Mouse (Mus musculus) hindbrain, embryonic 15.5 days (tissue): ENCODE data around the gene Hdhd5. TPM values are rescaled to one million over a fixed set of nuclear protein-coding genes. Genes with fewer than 3 reads are reported as not detected.

Source experiments
- ATAC-seq: fragments of 200-750 bp; cut with Nextera tagmentation; 2 replicates; pipeline ENCODE4 v1.8.0; 2017; ENCODE audit warnings: low read depth, moderate number of reproducible peaks, moderate TSS enrichment; ENCODE audit not compliant: low FRiP score
- H3K27ac ChIP-seq: fragments of 300-500 bp; sonication (generic); replicated peaks from 2 replicates; pipeline ENCODE4 v1.5.1; 2015; ENCODE audit warnings: mild to moderate bottlenecking, inconsistent platforms
- H3K27me3 ChIP-seq: fragments of 300-500 bp; sonication (generic); 2 replicates; pipeline ENCODE4 v1.6.1; 2015; ENCODE audit warnings: control low read depth, inconsistent platforms
- H3K36me3 ChIP-seq: fragments of 300-500 bp; sonication (generic); 2 replicates; pipeline ENCODE4 v1.6.1; 2015; ENCODE audit warnings: control low read depth, inconsistent platforms
- H3K4me1 ChIP-seq: fragments of 300-500 bp; sonication (generic); replicated peaks from 2 replicates; pipeline ENCODE4 v1.6.1; 2015; ENCODE audit warnings: control low read depth, inconsistent platforms
- H3K4me2 ChIP-seq: fragments of 300-500 bp; sonication (generic); 2 replicates; pipeline ENCODE4 v1.6.1; 2015; ENCODE audit warnings: moderate library complexity, mild to moderate bottlenecking, inconsistent platforms
- H3K4me3 ChIP-seq: fragments of 300-500 bp; sonication (generic); 2 replicates; pipeline ENCODE4 v1.5.1; 2015; ENCODE audit warnings: mild to moderate bottlenecking, inconsistent platforms
- H3K9ac ChIP-seq: fragments of 300-500 bp; sonication (generic); 2 replicates; pipeline ENCODE4 v1.6.1; 2015; ENCODE audit warnings: inconsistent platforms
- H3K9me3 ChIP-seq: fragments of 300-500 bp; sonication (generic); 2 replicates; pipeline ENCODE4 v1.6.1; 2016; ENCODE audit warnings: control low read depth, inconsistent platforms
- WGBS: fragments of 180-500 bp; shearing (Covaris S2); methylation state at CpG from one replicate; pipeline ENCODE4 v1.1.7; 2015; 5-methylcytosine and 5-hydroxymethylcytosine counted together
- polyA plus RNA-seq: library from polyadenylated mRNA; unstranded; fragments of >200 nt; fragmentation: Nextera tagmentation; extraction: Ambion mirVana; gene quantifications from 2 replicates; pipeline ENCODE4 v1.2.1, GENCODE M21; 2015

The Hdhd5 gene
- polyA plus RNA-seq, result 15.4 and 15.6 TPM in 2 replicates

DNA sequence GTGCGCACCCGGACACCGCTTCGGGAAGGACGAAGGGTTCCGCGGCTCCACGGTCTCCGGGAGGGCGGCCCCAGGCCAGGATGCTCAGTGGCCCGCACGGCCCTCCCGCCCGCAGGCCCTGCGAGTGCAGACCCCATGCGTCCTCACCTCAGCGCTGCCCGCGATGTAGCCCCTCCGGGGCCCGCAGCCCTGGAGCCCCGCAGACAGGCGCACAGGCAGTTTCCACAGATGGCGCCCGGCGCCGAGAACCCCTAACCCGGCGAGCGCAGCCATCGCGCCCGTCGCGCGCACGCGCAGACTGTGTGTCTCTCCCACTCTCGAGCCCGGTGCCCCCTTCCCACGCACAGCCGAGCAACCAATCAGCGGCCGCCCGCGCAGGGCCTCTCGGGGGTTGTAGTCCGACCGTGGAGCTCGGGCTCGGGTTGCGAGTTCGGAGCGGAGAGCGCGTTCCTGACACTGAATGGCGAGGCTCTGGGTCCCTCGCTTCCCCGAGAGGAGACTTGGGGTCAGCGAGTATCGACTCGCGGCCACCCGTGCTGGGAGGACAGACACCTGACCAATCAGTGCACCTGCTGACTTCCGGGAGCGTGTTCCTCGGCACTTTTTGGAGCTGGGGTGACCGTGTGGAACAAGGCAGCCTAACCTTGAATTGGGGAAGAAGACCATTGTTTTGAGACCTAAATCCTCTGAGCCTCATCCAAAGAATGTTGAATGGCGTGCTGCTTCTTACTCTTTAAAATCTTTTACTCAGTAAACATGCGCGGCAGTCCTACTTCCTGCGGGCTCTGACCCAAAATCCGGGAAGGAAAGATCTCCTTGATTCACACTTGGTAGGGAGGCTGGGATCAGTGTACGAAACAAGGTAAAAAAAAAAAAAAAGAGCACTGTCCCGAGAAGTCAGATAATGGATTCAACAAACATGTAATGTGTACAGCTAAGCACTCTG, at the start of gene Hdhd5:
Gene Hdhd5, minus strand, starts transcription at position 300 of the 946 bp plus-strand sequence.
- Histone ChIP-seq H3K9ac (peak within 1 kb of the TSS; percentile 85), H3K27ac (peak within 1 kb of the TSS; percentile 72), H3K4me3 (peak within 1 kb of the TSS; percentile 78), H3K9me3 (no peaks in the 10 kb centered on the region), H3K4me2 (peak within 1 kb of the TSS; percentile 64), H3K4me1 (peaks cover 35% of the 10 kb centered on the region), H3K27me3 (no peaks in the 10 kb centered on the region), H3K36me3 (no peaks in the 10 kb centered on the region)
- WGBS, result under 1% methylated on average over 75 of the region's 75 CpGs
- ATAC-seq, result peak; percentile 99

DNA sequence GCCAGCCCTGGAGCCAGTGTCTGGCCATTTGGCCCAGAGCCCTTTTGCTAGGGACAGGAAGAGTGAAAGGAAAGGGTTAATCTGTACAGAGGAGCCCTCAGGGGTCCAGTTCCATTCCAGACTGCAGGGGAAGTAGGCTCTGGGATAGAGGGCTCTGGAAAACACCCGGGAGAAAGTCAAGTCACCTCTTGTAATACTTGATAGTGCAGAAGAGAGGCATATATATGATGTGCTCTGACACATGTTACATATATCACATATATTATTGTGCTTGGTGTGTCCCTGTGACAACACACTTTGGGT, 49.5 kb upstream of the Hdhd5 start:
- Histone ChIP-seq H3K9me3 (no peaks in the 10 kb centered on the region), H3K4me3 (peak overlapping the region; percentile 46), H3K9ac (peak overlapping the region; percentile 20; the same call in 1 of the 2 replicates), H3K27me3 (peaks cover 6% of the 10 kb centered on the region), H3K4me2 (peak overlapping the region; percentile 76), H3K36me3 (no peaks in the 10 kb centered on the region), H3K27ac (peak overlapping the region; percentile 70; the same call in 1 of the 2 replicates), H3K4me1 (peaks cover 35% of the 10 kb centered on the region)
- peak; percentile 23; the same call in 1 of the 2 replicates for ATAC-seq
- WGBS, result 0% methylated on average over 1 of the region's 1 CpGs

DNA sequence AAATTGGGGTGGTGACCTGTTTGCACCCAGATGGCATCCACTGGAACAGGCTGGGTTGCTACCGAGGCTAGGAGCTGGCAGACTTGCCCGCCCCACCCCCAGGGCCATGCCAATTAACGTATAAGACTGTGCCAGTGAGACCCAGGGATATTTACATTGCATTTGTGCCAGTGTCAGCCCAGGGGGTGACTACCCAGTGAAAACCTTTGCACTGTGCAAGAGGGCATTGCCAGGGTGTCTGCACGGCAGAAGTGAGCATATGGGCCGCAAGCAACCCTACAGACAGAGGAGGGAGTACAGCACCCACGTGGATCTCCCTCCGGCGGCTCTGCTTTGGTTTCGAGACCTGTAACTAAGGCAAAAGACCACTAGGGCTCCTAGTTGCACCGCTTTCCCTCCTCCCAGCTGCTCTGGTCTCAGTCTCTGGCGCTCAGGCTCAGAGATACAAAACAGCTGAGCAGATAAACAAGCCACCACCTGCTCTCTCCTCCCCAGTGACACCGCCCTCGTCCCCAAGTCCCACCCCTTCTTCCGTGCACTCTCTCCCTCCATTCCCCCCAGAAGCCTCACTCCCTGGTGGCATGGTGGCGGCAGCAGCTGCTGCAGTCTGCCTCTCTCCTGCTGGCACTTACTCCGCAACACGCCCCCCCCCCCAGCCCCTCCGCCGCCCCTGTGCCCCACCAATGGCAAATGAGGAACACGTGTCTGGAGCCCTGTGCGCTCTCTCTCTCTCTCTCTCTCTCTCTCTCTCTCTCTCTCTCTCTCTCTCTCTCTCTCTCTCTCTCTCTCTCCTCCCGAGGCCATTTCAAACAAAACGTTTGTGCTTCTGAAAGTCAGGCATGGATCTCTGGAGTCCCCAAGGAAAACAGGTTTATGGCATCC, 49.0 kb upstream of the Hdhd5 start:
- Histone ChIP-seq H3K4me3 (peak overlapping the region; percentile 46), H3K4me2 (peak overlapping the region; percentile 76), H3K27me3 (peaks cover 6% of the 10 kb centered on the region), H3K4me1 (peaks cover 30% of the 10 kb centered on the region), H3K9me3 (no peaks in the 10 kb centered on the region), H3K36me3 (no peaks in the 10 kb centered on the region), H3K27ac (peak overlapping the region; percentile 70), H3K9ac (peak overlapping the region; percentile 20)
- peak; percentile 90 for ATAC-seq
- 1% methylated on average over 21 of the region's 23 CpGs for WGBS

DNA sequence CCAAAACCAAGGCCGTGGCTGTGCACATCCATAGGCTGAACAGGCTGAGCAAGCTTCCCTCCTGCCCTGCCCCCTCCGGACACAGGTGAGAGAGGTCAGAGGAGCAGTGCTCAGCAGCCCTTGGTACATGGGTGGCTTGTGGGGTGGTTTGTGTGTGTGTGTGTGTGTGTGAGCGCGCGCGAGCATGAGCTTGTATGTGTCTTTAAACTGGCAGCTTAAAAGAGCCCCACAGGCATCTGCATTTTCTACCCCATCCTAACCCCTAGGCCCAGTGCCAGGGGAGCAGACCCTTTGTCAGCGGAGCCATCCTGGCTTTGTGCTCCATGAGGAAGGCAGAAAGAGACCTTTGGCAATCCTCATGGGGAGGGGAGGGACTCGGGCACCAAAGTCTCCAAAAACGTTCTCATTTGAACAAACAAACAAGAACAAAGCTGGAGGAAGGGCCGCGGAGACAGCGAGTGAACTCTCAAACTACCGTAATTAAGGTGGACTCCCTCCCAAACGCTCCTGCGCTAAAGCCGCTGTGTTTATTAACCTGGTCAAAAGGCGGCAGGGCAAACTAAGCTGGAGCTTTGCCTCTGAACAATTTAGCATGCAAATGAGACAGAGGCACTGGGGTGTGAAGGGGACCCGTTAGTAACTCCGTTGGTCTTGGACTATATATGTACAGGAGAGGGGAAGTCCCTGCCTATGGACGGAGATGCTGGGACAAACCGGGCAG, 48.2 kb upstream of the Hdhd5 start:
- H3K4me3 ChIP-seq, result peak overlapping the region; percentile 46
- H3K36me3 ChIP-seq, result no peaks in the 10 kb centered on the region
- under 1% methylated on average over 21 of the region's 21 CpGs for WGBS
- ATAC-seq, result no peak
- peaks cover 29% of the 10 kb centered on the region for H3K4me1 ChIP-seq
- peak overlapping the region; percentile 76 for H3K4me2 ChIP-seq
- peak overlapping the region; percentile 70 for H3K27ac ChIP-seq
- no peaks in the 10 kb centered on the region for H3K9me3 ChIP-seq
- peaks cover 6% of the 10 kb centered on the region for H3K27me3 ChIP-seq
- peak overlapping the region; percentile 20 for H3K9ac ChIP-seq

DNA sequence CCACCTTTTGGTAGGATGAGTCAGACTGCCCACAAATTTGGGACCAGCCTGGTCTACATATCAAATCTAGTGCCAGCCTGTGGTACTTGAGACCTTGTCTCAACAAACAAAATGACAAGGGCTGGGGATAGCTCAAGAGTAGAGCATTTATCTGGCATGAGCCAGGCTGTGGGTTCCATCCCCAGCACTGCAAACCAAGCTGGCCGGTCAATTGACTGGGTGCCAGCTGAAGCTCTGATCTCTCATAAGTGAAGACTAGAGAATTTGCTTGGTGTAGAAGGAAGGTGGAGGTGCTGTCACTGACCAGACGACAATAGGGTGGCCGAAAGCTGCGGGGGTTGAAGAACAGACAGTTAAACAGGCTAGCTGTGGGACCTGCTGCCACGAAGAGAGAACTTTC, 47.4 kb upstream of the Hdhd5 start:
- Histone ChIP-seq H3K4me3 (no peak overlapping the region), H3K36me3 (no peaks in the 10 kb centered on the region), H3K9me3 (no peaks in the 10 kb centered on the region), H3K4me2 (peak overlapping the region; percentile 76), H3K27ac (no peak overlapping the region), H3K9ac (no peak overlapping the region), H3K27me3 (peaks cover 6% of the 10 kb centered on the region), H3K4me1 (peaks cover 29% of the 10 kb centered on the region)
- no peak for ATAC-seq
- WGBS, result 48% methylated on average over 5 of the region's 5 CpGs

DNA sequence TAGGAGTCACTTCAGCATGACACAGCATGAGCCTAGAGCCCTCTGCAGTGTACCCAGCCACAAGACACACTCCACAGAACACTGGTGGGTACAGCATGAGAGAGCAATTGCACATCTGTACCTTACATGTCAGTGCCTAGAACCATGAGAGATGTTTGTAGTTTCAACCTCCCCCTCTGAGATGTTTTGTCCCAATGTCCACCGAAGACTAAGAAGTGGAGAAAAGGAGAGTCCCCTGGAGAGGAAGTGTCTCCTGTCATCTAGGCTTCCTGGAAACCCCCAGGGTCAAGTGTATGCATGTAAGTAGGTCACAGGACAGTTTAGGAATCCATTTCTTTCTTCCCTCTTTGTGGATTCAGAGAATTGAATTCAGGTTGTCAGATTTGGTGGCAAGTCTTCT, 41.3 kb upstream of the Hdhd5 start:
- 69% methylated on average over 1 of the region's 1 CpGs for WGBS
- Histone ChIP-seq H3K27me3 (no peaks in the 10 kb centered on the region), H3K4me1 (no peaks in the 10 kb centered on the region), H3K4me2 (no peak overlapping the region), H3K27ac (no peak overlapping the region), H3K9ac (no peak overlapping the region), H3K4me3 (no peak overlapping the region), H3K9me3 (no peaks in the 10 kb centered on the region), H3K36me3 (no peaks in the 10 kb centered on the region)
- ATAC-seq, result no peak

DNA sequence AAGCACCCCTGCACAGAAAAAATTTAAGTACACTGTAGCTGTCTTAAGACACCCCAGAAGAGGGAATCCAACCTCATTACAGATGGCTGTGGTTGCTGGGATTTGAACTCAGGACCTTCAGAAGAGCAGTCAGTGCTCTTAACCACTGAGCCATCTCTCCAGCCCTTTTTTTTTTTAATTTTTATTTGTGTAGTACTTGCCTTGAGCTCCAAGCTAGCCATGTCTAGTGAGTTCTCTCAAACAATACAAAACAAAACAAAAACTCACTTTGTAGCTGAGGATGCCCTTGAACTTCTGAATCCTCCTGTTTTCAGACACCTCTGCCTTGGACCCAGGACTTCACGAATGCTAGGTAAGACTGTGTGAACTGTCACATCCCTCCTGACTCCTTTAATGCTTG, 37.1 kb upstream of the Hdhd5 start:
- 94% methylated on average over 1 of the region's 1 CpGs for WGBS
- no peak for ATAC-seq
- no peak overlapping the region for H3K4me2 ChIP-seq
- no peak overlapping the region for H3K27ac ChIP-seq
- no peaks in the 10 kb centered on the region for H3K36me3 ChIP-seq
- H3K4me3 ChIP-seq, result no peak overlapping the region
- H3K27me3 ChIP-seq, result no peaks in the 10 kb centered on the region
- H3K4me1 ChIP-seq, result no peaks in the 10 kb centered on the region
- H3K9me3 ChIP-seq, result no peaks in the 10 kb centered on the region
- H3K9ac ChIP-seq, result no peak overlapping the region

DNA sequence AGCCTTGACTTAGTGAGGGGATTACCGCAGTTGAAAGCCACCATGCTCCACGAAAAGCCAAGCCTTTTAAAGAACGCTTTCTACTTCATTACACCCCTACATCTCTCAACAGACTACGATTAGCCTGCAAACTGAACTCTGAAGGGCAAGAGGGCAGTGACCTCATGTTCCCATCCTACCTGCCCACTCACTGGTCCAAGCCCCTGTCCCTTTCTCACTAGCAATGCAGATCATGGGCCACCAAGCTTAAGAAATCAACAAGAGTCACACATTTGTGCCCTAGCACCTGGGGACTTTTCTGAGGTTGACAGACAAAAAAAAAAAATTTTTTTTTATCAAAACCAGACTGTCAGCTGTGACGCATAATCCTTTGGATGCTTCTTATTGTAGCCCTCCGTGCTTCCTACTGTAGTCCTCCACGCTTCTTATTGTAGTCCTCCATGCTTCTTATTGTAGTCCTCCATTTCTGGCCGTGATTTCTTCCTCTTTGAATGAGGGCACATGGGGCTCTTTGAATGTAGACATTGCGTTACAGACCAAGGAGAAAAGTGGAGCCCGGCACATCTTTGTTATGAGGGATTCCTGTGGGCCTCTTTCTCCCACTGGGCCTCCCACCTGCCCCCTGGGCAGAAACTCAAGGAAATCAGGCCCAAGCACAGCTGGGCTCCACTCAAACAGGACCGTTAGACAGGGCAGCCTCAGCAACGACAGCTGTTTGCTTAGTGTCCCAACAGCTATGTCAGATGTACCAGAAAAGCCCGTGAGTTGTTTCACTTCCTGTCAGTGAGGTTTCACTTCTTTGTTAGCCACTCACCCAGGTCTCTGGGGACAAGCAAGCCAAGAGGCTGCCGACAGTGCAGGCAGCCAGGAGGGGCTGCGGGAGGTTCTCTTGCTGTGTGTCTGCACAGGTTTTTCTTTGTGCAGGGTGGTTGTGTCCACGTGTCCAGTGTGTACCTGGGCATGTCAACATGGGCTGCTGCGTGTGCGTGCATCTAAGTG, 36.1 kb upstream of the Hdhd5 start:
- Histone ChIP-seq H3K27ac (no peak overlapping the region), H3K27me3 (no peaks in the 10 kb centered on the region), H3K9ac (no peak overlapping the region), H3K4me1 (no peaks in the 10 kb centered on the region), H3K4me3 (no peak overlapping the region), H3K36me3 (no peaks in the 10 kb centered on the region), H3K9me3 (no peaks in the 10 kb centered on the region), H3K4me2 (no peak overlapping the region)
- 61% methylated on average over 18 of the region's 18 CpGs for WGBS
- no peak for ATAC-seq

DNA sequence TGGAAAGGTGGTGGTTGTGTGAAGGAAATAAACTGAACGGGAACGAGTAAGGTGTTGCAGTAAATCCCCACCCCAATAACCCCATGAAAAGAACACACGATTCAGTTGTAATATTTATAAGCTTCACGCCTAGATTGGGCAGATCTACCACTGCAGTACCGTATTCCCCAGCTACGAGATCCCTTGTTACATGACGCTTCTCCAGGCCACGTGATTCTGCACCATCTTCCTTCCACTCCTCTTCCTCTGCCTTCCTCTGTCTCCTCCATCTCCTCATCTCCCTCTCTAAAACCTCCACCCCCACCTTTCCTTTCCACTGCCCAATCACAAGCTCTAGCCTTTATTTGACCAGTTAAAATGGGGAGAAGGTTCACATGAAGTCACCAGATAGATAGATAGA, 25.5 kb upstream of the Hdhd5 start:
- no peak for ATAC-seq
- WGBS, result 92% methylated on average over 8 of the region's 8 CpGs

DNA sequence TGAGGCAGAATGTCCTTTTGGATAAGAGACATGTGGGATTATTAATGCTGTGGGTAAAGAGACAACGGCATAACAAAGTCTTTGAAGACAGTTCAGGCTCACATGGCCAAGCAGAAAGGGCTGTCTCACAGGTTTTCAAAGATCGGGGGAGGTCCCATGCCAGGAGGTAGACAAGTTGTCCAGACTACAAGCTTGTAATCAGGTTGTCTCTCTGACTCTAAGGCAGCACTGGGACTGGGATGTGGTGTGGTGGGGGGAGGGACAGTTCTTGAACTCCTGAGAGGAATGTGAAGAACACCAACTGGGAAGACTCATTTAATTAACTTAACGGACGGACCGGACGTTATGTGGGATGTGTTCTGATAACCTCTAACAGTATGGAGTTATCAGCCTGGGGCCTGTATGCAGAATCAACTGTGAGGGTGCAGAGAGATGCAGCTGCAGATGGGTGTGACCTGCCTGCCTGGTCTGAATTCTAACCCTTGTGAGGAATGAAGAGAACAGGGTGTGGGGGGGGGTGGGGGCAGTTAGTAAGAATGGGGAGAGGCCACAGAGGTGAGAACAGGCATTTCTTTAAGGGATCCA, 25.0 kb upstream of the Hdhd5 start:
- Histone ChIP-seq H3K27me3 (no peaks in the 10 kb centered on the region), H3K9me3 (no peaks in the 10 kb centered on the region), H3K9ac (no peak overlapping the region), H3K36me3 (no peaks in the 10 kb centered on the region), H3K27ac (no peak overlapping the region), H3K4me1 (no peaks in the 10 kb centered on the region), H3K4me2 (no peak overlapping the region), H3K4me3 (no peak overlapping the region)
- 81% methylated on average over 6 of the region's 6 CpGs for WGBS
- no peak for ATAC-seq

More for the DNA sequence above, 25.5 kb upstream of the Hdhd5 start:
- H3K4me2 ChIP-seq, result no peak overlapping the region
- no peaks in the 10 kb centered on the region for H3K36me3 ChIP-seq
- H3K27me3 ChIP-seq, result no peaks in the 10 kb centered on the region
- H3K4me1 ChIP-seq, result no peaks in the 10 kb centered on the region
- no peaks in the 10 kb centered on the region for H3K9me3 ChIP-seq
- H3K27ac ChIP-seq, result no peak overlapping the region
- H3K4me3 ChIP-seq, result no peak overlapping the region
- no peak overlapping the region for H3K9ac ChIP-seq
